Comparison of ENCODE assay signal across 1 mouse cellular context in genomic region chr16:4033971-4034370, GRCm38 (mm10).
A peak's percentile ranks its signal among the peaks of the same experiment; 100 is the strongest.
TF ChIP-seq lines count a peak whose summit lies in the region.

No protein-coding gene starts in this region.

TF ChIP-seq in MEL, 35 proteins besides CTCF, POLR2A, EP300 and RAD21 (continued from another document):
- TF ChIP-seq ZNF384 (IDR thresholded peaks at IDR 0.05; ENCODE audit: low read depth, low read length) (no peak), SMC3 (IDR thresholded peaks at IDR 0.05; ENCODE audit: low read depth, low read length) (0 out of 2 replicates have a peak, but pooled peaks have one; percentile 6), E2F4 (IDR thresholded peaks at IDR 0.05; ENCODE audit: borderline replicate concordance, low read depth, low read length) (no peak), KAT2A (conservative IDR thresholded peaks at IDR 0.05; ENCODE audit: low read depth, low read length) (no peak), UBTF (IDR thresholded peaks at IDR 0.05; ENCODE audit: borderline replicate concordance, insufficient read depth, low read depth, low read length) (no peak), MXI1 (IDR thresholded peaks at IDR 0.05; ENCODE audit: low read depth, low read length) (peak; percentile 71; the same call in 1 of the 2 replicates), ELF1 (IDR thresholded peaks at IDR 0.05; ENCODE audit: low read depth, low read length) (no peak), POLR2AphosphoS2 (IDR thresholded peaks at IDR 0.05; ENCODE audit: low read length) (no peak), MAFK (IDR thresholded peaks at IDR 0.05; ENCODE audit: borderline replicate concordance, low read depth, low read length) (no peak), ZMIZ1 (IDR thresholded peaks at IDR 0.05; ENCODE audit: low read depth, low read length) (no peak), HCFC1 (IDR thresholded peaks at IDR 0.05; ENCODE audit: low read depth, low read length) (no peak), MYB (IDR thresholded peaks at IDR 0.05; ENCODE audit: low read depth, low read length) (no peak), MEF2A (IDR thresholded peaks at IDR 0.05; ENCODE audit: extremely low read depth, insufficient replicate concordance, low read depth, low read length, poor library complexity, severe bottlenecking) (no peak), ZC3H11A (IDR thresholded peaks at IDR 0.05; ENCODE audit: low read depth, low read length) (no peak), USF2 (IDR thresholded peaks at IDR 0.05; ENCODE audit: borderline replicate concordance in 1 of 2, insufficient read depth in 1 of 2, low read depth in 1 of 2, low read length in 2 of 2) (no peak), TAL1 (IDR thresholded peaks at IDR 0.05; ENCODE audit: low read length) (0 out of 2 replicates have a peak, but pooled peaks have one; percentile 29), TCF12 (IDR thresholded peaks at IDR 0.05; ENCODE audit: low read depth, low read length) (peak; percentile 77), ETS1 (IDR thresholded peaks at IDR 0.05; ENCODE audit: low read depth, low read length) (peak; percentile 77), USF1 (IDR thresholded peaks at IDR 0.05; ENCODE audit: low read depth, low read length) (no peak)
